8 mouse cellular contexts compared by ENCODE assay signal in the genomic region with DNA sequence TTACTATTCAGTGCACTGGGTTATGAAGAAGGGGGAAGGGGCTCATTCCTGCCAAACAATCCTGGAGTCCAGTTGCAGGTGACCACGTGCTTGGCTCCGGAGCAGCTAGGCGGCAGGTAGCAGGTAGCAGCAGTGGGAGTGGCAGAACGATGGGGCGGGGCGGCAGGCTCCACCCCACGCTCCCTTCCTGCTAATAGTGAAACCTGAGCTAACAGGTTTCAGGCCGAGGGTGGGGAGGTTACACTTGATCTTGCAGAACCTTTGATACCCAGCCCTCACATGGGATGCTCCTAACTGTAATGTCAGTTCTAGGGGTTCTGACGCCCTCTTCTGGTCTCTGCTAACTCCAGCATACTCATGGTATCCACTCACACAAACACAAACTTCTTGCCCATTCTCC.
DNase-seq lines count a peak whose midpoint lies in the region; ATAC-seq and TF ChIP-seq lines count a peak whose summit lies in the region.

No protein-coding gene starts in this region.

- H3K4me3 ChIP-seq in cortical plate, adult 2 months (ENCODE audit: insufficient read depth, low read length), result 0 out of 2 replicates have a peak overlapping the region, but pooled peaks have one; percentile 27

- H3K27ac ChIP-seq in cortical plate, adult 2 months (ENCODE audit: insufficient read depth, low read length), result no peak overlapping the region

- TF ChIP-seq POLR2A in cortical plate, adult 2 months (IDR thresholded peaks at IDR 0.05; ENCODE audit: extremely low read depth, insufficient read depth, low read length), result no peak

- no peaks in the 10 kb centered on the region for H3K4me1 ChIP-seq in cortical plate, adult 2 months (ENCODE audit: control insufficient read depth, insufficient read depth, low read length)

- peak; percentile 29 for DNase-seq in CD4-positive helper T cell, adult 2 months (ENCODE audit: low read depth, low spot score)
- peak; percentile 4 for DNase-seq in T-cell, adult 2 months (ENCODE audit: low spot score)
- DNase-seq in large intestine, adult 2 months (ENCODE audit: low read depth, low spot score), result peak; percentile 24
- DNase-seq in thymus, postnatal 36 days, result peak; percentile 5 to 15

- WGBS in large intestine, adult 2 months, result 11% methylated on average over 9 of the region's 9 CpGs

- TF ChIP-seq CTCF in cortical plate, adult 2 months (IDR thresholded peaks at IDR 0.05; ENCODE audit: extremely low read depth, insufficient read depth, low read length), result peak; percentile 30; the same call in 1 of the 2 replicates

- peak; percentile 39 to 71; a peak in 3 of 4 replicates for ATAC-seq in hematopoietic stem cell, adult 5-6 weeks (replicated peaks in 1 of 2; ENCODE audit: insufficient read depth in 1 of 2, low FRiP score in 2 of 2, low TSS enrichment in 1 of 2, low read depth in 1 of 2, poor library complexity in 2 of 2, severe bottlenecking in 2 of 2)
- ATAC-seq in megakaryocyte progenitor cell, adult 5-6 weeks (replicated peaks; ENCODE audit: poor library complexity), result peak; percentile 34; the same call in 1 of the 2 replicates
- no peak for ATAC-seq in erythroid progenitor cell, adult 5-6 weeks (replicated peaks; ENCODE audit: low FRiP score, poor library complexity, severe bottlenecking)
